ENCODE assay signal across 10 mouse cellular contexts in the genomic region with DNA sequence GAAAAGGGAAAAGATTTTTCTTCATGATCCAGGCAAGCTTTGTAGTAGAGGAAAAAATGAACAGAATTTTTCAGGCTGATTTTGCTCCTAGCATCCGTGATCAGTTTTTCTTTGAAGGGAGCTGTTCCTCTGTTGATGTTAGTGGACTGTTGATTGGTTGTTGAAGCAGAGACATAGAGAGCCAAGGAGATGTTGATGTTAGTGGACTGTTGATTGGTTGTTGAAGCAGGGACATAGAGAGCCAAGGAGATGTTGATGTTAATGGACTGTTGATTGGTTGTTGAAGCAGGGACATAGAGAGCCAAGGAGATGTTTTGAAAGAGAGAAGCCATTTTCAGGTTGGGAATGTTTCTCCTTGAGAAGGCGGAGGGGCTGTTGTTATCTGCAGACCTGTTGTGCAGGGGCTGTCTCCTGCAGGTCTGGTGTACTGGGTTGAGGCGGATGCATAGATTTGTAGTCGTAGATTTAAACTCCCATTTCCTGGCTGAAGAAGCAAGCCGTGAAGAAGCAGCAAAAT. TPM values are rescaled to one million over a fixed set of nuclear protein-coding genes. Genes with fewer than 3 reads are reported as not detected.
DNase-seq lines count a peak whose midpoint lies in the region; ATAC-seq and TF ChIP-seq lines count a peak whose summit lies in the region.
"Had no signal": no experiment of that assay in that cellular context is flagged by ENCODE, and none has a peak within 500 bp of the region (broad histone marks: within the 10 kb centered on the region; RNA-seq: fewer than 3 reads in every experiment).

No protein-coding gene starts in this region.

- H3K36me3 ChIP-seq in hindbrain, embryonic 14.5 days (replicated peaks; ENCODE audit: control insufficient read depth, insufficient read depth), result no peaks in the 10 kb centered on the region

- TF ChIP-seq CTCF in gastrocnemius, adult 2 months (IDR thresholded peaks at IDR 0.05), result no peak
- no peak for TF ChIP-seq CTCF in layer of hippocampus, adult 2 months (conservative IDR thresholded peaks at IDR 0.05)

- H3K9ac ChIP-seq in hindbrain, embryonic 14.5 days, result no peak overlapping the region
- H3K9ac ChIP-seq: limb, embryonic 15.5 days had no signal

- peaks cover 75% of the 10 kb centered on the region for H3K4me1 ChIP-seq in hindbrain, embryonic 14.5 days (replicated peaks; ENCODE audit: control insufficient read depth, insufficient read depth, low read length)

- peak overlapping the region; percentile 22; the same call in 1 of the 2 replicates for H3K4me3 ChIP-seq in gastrocnemius, adult 2 months
- H3K4me3 ChIP-seq in layer of hippocampus, adult 2 months, result peak overlapping the region; percentile 35
- H3K4me3 ChIP-seq in hindbrain, embryonic 14.5 days (replicated peaks; ENCODE audit: low read length), result no peak overlapping the region
- H3K4me3 ChIP-seq: limb, embryonic 15.5 days had no signal

- peak overlapping the region; percentile 38; the same call in 1 of the 2 replicates for H3K27ac ChIP-seq in gastrocnemius, adult 2 months
- H3K27ac ChIP-seq in layer of hippocampus, adult 2 months, result peak overlapping the region; percentile 62; the same call in 1 of the 2 replicates
- H3K27ac ChIP-seq in hindbrain, embryonic 14.5 days, result no peak overlapping the region
- H3K27ac ChIP-seq: limb, embryonic 15.5 days had no signal

- 66% methylated on average over 5 of the region's 5 CpGs for WGBS in hindbrain, embryonic 14.5 days

- DNase-seq in gastrocnemius, adult 2 months, result no peak
- no peak for DNase-seq in gastrocnemius, postnatal 36 days
- no peak for DNase-seq in layer of hippocampus, adult 2 months (ENCODE audit: low spot score in 2 of 2)
- no peak for DNase-seq in layer of hippocampus, postnatal 10 days (ENCODE audit: low spot score in 2 of 2)
- DNase-seq in hindbrain, embryonic 14.5 days (ENCODE audit: low spot score), result no peak
- DNase-seq in lung, postnatal 36 days, result peak; percentile 57
- no peak for DNase-seq in adrenal gland, adult 8-10 months
- DNase-seq: gastrocnemius, postnatal 14 days had no signal

- intact Hi-C loops in gastrocnemius, adult 2 months (cut with DNase I), result no loop called here
- intact Hi-C loops in gastrocnemius, postnatal 36 days (cut with DNase I), result no loop called here

- no peak for ATAC-seq in hindbrain, embryonic 14.5 days (ENCODE audit: low FRiP score)
- ATAC-seq in erythroblast, adult 5-6 weeks (replicated peaks; ENCODE audit: low FRiP score, poor library complexity, severe bottlenecking), result no peak

- H3K4me2 ChIP-seq in hindbrain, embryonic 14.5 days (replicated peaks), result peak overlapping the region; percentile 18
- H3K4me2 ChIP-seq: limb, embryonic 15.5 days had no signal

- no peaks in the 10 kb centered on the region for H3K27me3 ChIP-seq in hindbrain, embryonic 14.5 days (ENCODE audit: control insufficient read depth, insufficient read depth, low read length)
- H3K27me3 ChIP-seq: limb, embryonic 15.5 days had no signal

- no peaks in the 10 kb centered on the region for H3K9me3 ChIP-seq in hindbrain, embryonic 14.5 days (ENCODE audit: control insufficient read depth, low read length)
- H3K9me3 ChIP-seq: limb, embryonic 15.5 days had no signal

RNA-seq across cellular contexts. Expression of a gene that starts 5.5 kb away (rescaled TPM):
- 10 to 100 TPM; 12.2 to 15.7 TPM for total RNA-seq in gastrocnemius, adult 2 months (2021)
- 10 to 100 TPM; 10.3 to 11.3 TPM for total RNA-seq in gastrocnemius, postnatal 36 days (2021)
- total RNA-seq in layer of hippocampus, adult 2 months (2021), result 100 to 1,000 TPM; 204 to 207 TPM
- total RNA-seq in layer of hippocampus, postnatal 10 days (2021), result 100 to 1,000 TPM; 196 to 220 TPM
- 48.4 and 53.0 TPM in 2 replicates for polyA plus RNA-seq in hindbrain, embryonic 14.5 days (2014; fragmentation: Nextera tagmentation; extraction: Ambion mirVana)
- total RNA-seq in erythroblast, adult 5-6 weeks (2015; ENCODE audit: low replicate concordance), result 5.2 and 12.9 TPM in 2 replicates
- 7.7 and 11.8 TPM in 2 replicates for total RNA-seq in erythroblast, adult 5-6 weeks (2017; ENCODE audit: low replicate concordance)
- 10 to 100 TPM; 50.3 to 63.4 (median 58.1) TPM for total RNA-seq in adrenal gland, adult 8-10 months (2022)
